Mouse (Mus musculus) kidney, postnatal 10 days (tissue): Measurements from ENCODE around the gene Gm5737.

Experiments
- DNase-seq: peaks from one replicate; pipeline ENCODE4 v3.0.0; 2021; ENCODE audit warnings: mixed read lengths

Gene Gm5737

DNA sequence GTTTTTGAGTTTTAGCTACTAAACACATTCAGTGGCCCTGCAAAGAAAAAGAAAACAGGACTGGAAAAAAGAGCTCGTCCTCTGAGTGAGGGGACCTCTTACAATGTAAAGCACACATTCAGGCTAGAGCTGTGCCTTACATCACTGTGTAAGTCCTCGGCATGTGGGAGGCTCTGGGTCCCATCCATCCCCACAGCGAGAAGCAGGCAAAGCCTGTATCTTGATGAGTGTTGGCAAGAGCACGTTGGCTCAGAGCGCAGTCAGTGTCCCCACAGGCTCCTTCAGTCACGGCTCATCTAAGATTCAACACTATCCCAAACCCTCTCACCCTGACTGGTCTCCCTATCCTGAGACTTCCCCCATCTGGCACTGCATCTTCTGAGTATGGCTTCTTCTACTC is 66.1 kb downstream of the Gm5737 start:
- no peak for DNase-seq

GRCm38 (mm10) chr7:120879972-120880371 is 67.8 kb downstream of the Gm5737 start:
- DNase-seq, result no peak

- DNase-seq, result no peak
Observed at GRCm38 (mm10) chr7:120880770-120881169, 68.6 kb downstream of the Gm5737 start.
